Mouse (Mus musculus) forebrain, embryonic 12.5 days (tissue): ENCODE data around the gene 2810006K23Rik. TPM values are rescaled to one million over a fixed set of nuclear protein-coding genes. Genes with fewer than 3 reads are reported as not detected.
A peak's percentile ranks its signal among the peaks of the same experiment; 100 is the strongest.

Source experiments
- ATAC-seq: fragments of 200-750 bp; cut with Nextera tagmentation; 2 replicates; pipeline ENCODE4 v1.8.0; 2017; ENCODE audit warnings: moderate TSS enrichment; ENCODE audit not compliant: low FRiP score
- H3K27ac ChIP-seq: fragments of 300-500 bp; sonication (generic); 2 replicates; pipeline ENCODE4 v1.5.1; 2016; ENCODE audit warnings: mild to moderate bottlenecking
- H3K27me3 ChIP-seq: fragments of 300-500 bp; sonication (generic); 2 replicates; pipeline ENCODE4 v1.6.1; 2016; ENCODE audit warnings: mild to moderate bottlenecking
- H3K36me3 ChIP-seq: fragments of 300-500 bp; sonication (generic); replicated peaks from 2 replicates; pipeline ENCODE4 v1.6.1; 2016; ENCODE audit warnings: mild to moderate bottlenecking
- H3K4me1 ChIP-seq: fragments of 300-500 bp; sonication (generic); 2 replicates; pipeline ENCODE4 v1.6.1; 2016
- H3K4me2 ChIP-seq: fragments of 300-500 bp; sonication (generic); 2 replicates; pipeline ENCODE4 v1.6.1; 2016; ENCODE audit warnings: mild to moderate bottlenecking, moderate library complexity
- H3K4me3 ChIP-seq: fragments of 300-500 bp; sonication (generic); replicated peaks from 2 replicates; pipeline ENCODE4 v1.5.1; 2016; ENCODE audit warnings: mild to moderate bottlenecking
- H3K9ac ChIP-seq: fragments of 300-500 bp; sonication (generic); 2 replicates; pipeline ENCODE4 v1.6.1; 2016; ENCODE audit warnings: mild to moderate bottlenecking
- H3K9me3 ChIP-seq: fragments of 300-500 bp; sonication (generic); 2 replicates; pipeline ENCODE4 v1.6.1; 2016
- WGBS: fragments of 180-500 bp; shearing (Covaris S2); methylation state at CpG from one replicate; pipeline ENCODE4 v1.1.7; 2016; 5-methylcytosine and 5-hydroxymethylcytosine counted together
- polyA plus RNA-seq: library from polyadenylated mRNA; unstranded; fragments of >200 nt; fragmentation: Nextera tagmentation; extraction: Ambion mirVana; gene quantifications from 2 replicates; pipeline ENCODE4 v1.2.1, GENCODE M21; 2016

2810006K23Rik gene
- polyA plus RNA-seq, 1 experiment from 2014 or later = 23.0 TPM

- ATAC-seq = no peak
- 88% methylated on average over 6 of the region's 6 CpGs for WGBS
- peak overlapping the region; percentile 25; the same call in 1 of the 2 replicates for H3K27ac ChIP-seq
Observed at GRCm38 (mm10) chr5:124364173-124364918, 36.5 kb downstream of the 2810006K23Rik start.

GRCm38 (mm10) chr5:124365754-124366153, 37.9 kb downstream of the 2810006K23Rik start:
- Histone ChIP-seq H3K4me2 (no peak overlapping the region), H3K27me3 (no peaks in the 10 kb centered on the region), H3K27ac (no peak overlapping the region), H3K4me3 (no peak overlapping the region), H3K4me1 (no peaks in the 10 kb centered on the region; the same call in 1 of the 2 replicates), H3K9ac (no peak overlapping the region), H3K9me3 (no peaks in the 10 kb centered on the region), H3K36me3 (peaks cover 26% of the 10 kb centered on the region)
- WGBS = 93% methylated on average over 2 of the region's 2 CpGs
- no peak for ATAC-seq

More at GRCm38 (mm10) chr5:124364173-124364918, 36.5 kb downstream of the 2810006K23Rik start:
- H3K9me3 ChIP-seq = no peaks in the 10 kb centered on the region
- H3K4me3 ChIP-seq = no peak overlapping the region
- H3K4me2 ChIP-seq = no peak overlapping the region
- H3K36me3 ChIP-seq = peaks cover 14% of the 10 kb centered on the region
- H3K9ac ChIP-seq = no peak overlapping the region
- H3K4me1 ChIP-seq = no peaks in the 10 kb centered on the region; the same call in 1 of the 2 replicates
- no peaks in the 10 kb centered on the region for H3K27me3 ChIP-seq

- Histone ChIP-seq H3K36me3 (peaks cover 36% of the 10 kb centered on the region), H3K4me2 (no peak overlapping the region), H3K4me3 (no peak overlapping the region), H3K27me3 (no peaks in the 10 kb centered on the region), H3K9ac (no peak overlapping the region), H3K9me3 (no peaks in the 10 kb centered on the region), H3K4me1 (no peaks in the 10 kb centered on the region; the same call in 1 of the 2 replicates), H3K27ac (no peak overlapping the region)
- WGBS = 90% methylated on average over 3 of the region's 3 CpGs
- ATAC-seq = no peak
Observed at GRCm38 (mm10) chr5:124366721-124367120, 38.8 kb downstream of the 2810006K23Rik start.

GRCm38 (mm10) chr5:124374298-124374697, 46.4 kb downstream of the 2810006K23Rik start:
- H3K4me2 ChIP-seq = no peak overlapping the region
- H3K27ac ChIP-seq = no peak overlapping the region
- no peaks in the 10 kb centered on the region for H3K9me3 ChIP-seq
- WGBS = 98% methylated on average over 7 of the region's 7 CpGs
- no peak overlapping the region for H3K4me3 ChIP-seq
- peaks cover 86% of the 10 kb centered on the region for H3K36me3 ChIP-seq
- no peak for ATAC-seq
- no peaks in the 10 kb centered on the region for H3K4me1 ChIP-seq
- no peak overlapping the region for H3K9ac ChIP-seq
- H3K27me3 ChIP-seq = no peaks in the 10 kb centered on the region

- peaks cover 87% of the 10 kb centered on the region for H3K36me3 ChIP-seq
Observed at GRCm38 (mm10) chr5:124376401-124376800, 48.5 kb downstream of the 2810006K23Rik start.

GRCm38 (mm10) chr5:124377149-124377548, 49.3 kb downstream of the 2810006K23Rik start:
- H3K9me3 ChIP-seq = no peaks in the 10 kb centered on the region
- H3K9ac ChIP-seq = no peak overlapping the region
- no peak overlapping the region for H3K27ac ChIP-seq
- H3K36me3 ChIP-seq = peaks cover 86% of the 10 kb centered on the region
- H3K4me3 ChIP-seq = no peak overlapping the region
- WGBS = 91% methylated on average over 4 of the region's 4 CpGs
- no peak overlapping the region for H3K4me2 ChIP-seq
- no peaks in the 10 kb centered on the region for H3K27me3 ChIP-seq
- no peaks in the 10 kb centered on the region for H3K4me1 ChIP-seq
- ATAC-seq = no peak

More at GRCm38 (mm10) chr5:124376401-124376800, 48.5 kb downstream of the 2810006K23Rik start:
- WGBS = 98% methylated on average over 1 of the region's 1 CpGs
- Histone ChIP-seq H3K4me3 (no peak overlapping the region), H3K4me2 (no peak overlapping the region), H3K9me3 (no peaks in the 10 kb centered on the region), H3K27me3 (no peaks in the 10 kb centered on the region), H3K4me1 (no peaks in the 10 kb centered on the region), H3K9ac (no peak overlapping the region), H3K27ac (no peak overlapping the region)
- ATAC-seq = no peak

GRCm38 (mm10) chr5:124380121-124380520, 52.2 kb downstream of the 2810006K23Rik start:
- Histone ChIP-seq H3K36me3 (peaks cover 90% of the 10 kb centered on the region), H3K27me3 (no peaks in the 10 kb centered on the region), H3K9me3 (no peaks in the 10 kb centered on the region), H3K4me1 (no peaks in the 10 kb centered on the region), H3K4me2 (no peak overlapping the region), H3K9ac (no peak overlapping the region), H3K27ac (no peak overlapping the region), H3K4me3 (no peak overlapping the region)
- ATAC-seq = no peak
- 81% methylated on average over 1 of the region's 1 CpGs for WGBS

GRCm38 (mm10) chr5:124387932-124388331, 60.0 kb downstream of the 2810006K23Rik start:
- H3K9me3 ChIP-seq = no peaks in the 10 kb centered on the region
- no peak overlapping the region for H3K4me3 ChIP-seq
- 79% methylated on average over 5 of the region's 5 CpGs for WGBS
- no peaks in the 10 kb centered on the region for H3K27me3 ChIP-seq
- no peak overlapping the region for H3K4me2 ChIP-seq
- no peak for ATAC-seq
- no peak overlapping the region for H3K9ac ChIP-seq
- no peaks in the 10 kb centered on the region for H3K4me1 ChIP-seq
- peaks cover 92% of the 10 kb centered on the region for H3K36me3 ChIP-seq
- H3K27ac ChIP-seq = no peak overlapping the region

Other genes starting within 250 kb of the 2810006K23Rik start
- gene Abcb9, start 232.3 kb upstream of the 2810006K23Rik start, polyA plus RNA-seq = 2.9 and 3.3 TPM in 2 replicates
- 17.7 and 19.1 TPM in 2 replicates for gene Ogfod2, start 215.8 kb upstream of the 2810006K23Rik start, polyA plus RNA-seq
- 92.7 and 97.1 TPM in 2 replicates for gene Arl6ip4, start 212.0 kb upstream of the 2810006K23Rik start, polyA plus RNA-seq
- gene Pitpnm2, start 78.3 kb upstream of the 2810006K23Rik start, polyA plus RNA-seq = 6.8 and 8.9 TPM in 2 replicates
- 24.4 and 24.7 TPM in 2 replicates for gene Mphosph9, start 117 bp upstream of the 2810006K23Rik start, polyA plus RNA-seq
- 81.1 and 105 TPM in 2 replicates for gene Cdk2ap1, start 35.0 kb downstream of the 2810006K23Rik start, polyA plus RNA-seq
- 102 and 109 TPM in 2 replicates for gene Sbno1, start 97.9 kb downstream of the 2810006K23Rik start, polyA plus RNA-seq
- gene Kmt5a, start 111.8 kb downstream of the 2810006K23Rik start, polyA plus RNA-seq = 41.9 and 59.7 TPM in 2 replicates
- 18.6 and 20.4 TPM in 2 replicates for gene Rilpl2, start 150.3 kb downstream of the 2810006K23Rik start, polyA plus RNA-seq
- gene Snrnp35, start 155.0 kb downstream of the 2810006K23Rik start, polyA plus RNA-seq = 32.0 and 33.1 TPM in 2 replicates
- 17.4 and 17.8 TPM in 2 replicates for gene Rilpl1, start 203.3 kb downstream of the 2810006K23Rik start, polyA plus RNA-seq
- gene Tmed2, start 212.6 kb downstream of the 2810006K23Rik start, polyA plus RNA-seq = 404 and 414 TPM in 2 replicates
- 18.7 and 19.3 TPM in 2 replicates for gene Ddx55, start 224.8 kb downstream of the 2810006K23Rik start, polyA plus RNA-seq